Comparison of ENCODE assay signal across 18 mouse cellular contexts in the genomic region with DNA sequence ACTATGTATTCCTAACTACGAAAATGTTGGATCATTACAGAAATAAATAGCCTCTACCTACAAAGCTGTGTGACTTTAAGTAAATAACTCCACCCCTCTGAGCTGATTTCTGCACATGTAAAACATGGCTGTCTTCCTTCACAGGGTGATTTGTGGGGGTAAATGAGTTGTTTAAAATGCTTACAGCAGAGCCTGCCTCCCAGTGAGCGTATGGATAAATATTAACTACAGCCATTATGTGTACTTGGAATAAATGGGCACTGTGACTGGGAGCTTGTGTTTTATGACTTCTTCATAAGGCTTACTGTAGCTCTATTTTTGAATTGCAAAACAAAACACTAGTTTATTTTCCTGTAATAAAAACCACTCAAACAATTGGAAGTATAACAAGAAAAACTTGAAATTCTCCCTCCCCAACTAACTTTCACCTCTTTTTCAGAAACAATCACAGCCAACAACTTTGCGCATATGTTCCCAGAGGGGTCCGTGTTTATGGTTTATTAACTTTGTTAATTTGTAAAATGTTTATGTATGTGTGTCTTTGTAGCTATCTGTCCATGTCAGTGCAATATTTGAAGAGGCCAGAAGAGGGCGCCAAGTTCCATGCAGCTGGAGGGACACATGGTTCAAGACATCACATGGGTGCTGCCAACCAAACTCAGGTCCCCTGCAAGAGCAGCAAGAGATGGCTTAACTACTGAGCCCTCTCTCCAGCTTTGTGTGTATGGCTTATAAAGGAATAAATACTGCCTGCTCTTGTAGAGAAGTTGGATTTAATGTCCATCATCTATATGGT.
A peak's percentile ranks its signal among the peaks of the same experiment; 100 is the strongest.
DNase-seq lines count a peak whose midpoint lies in the region; ATAC-seq and TF ChIP-seq lines count a peak whose summit lies in the region.
"Had no signal": no experiment of that assay in that cellular context is flagged by ENCODE, and none has a peak within 500 bp of the region (broad histone marks: within the 10 kb centered on the region; RNA-seq: fewer than 3 reads in every experiment).

No protein-coding gene starts in this region.

- peaks cover 11% of the 10 kb centered on the region for H3K9me3 ChIP-seq in heart, embryonic 12.5 days (replicated peaks)
- H3K9me3 ChIP-seq in kidney, postnatal 0 days (replicated peaks; ENCODE audit: low read length): peaks cover 3% of the 10 kb centered on the region; the same call in 1 of the 2 replicates
- H3K9me3 ChIP-seq in intestine, embryonic 16.5 days (ENCODE audit: control insufficient read depth, low read length): peaks cover 3% of the 10 kb centered on the region; the same call in 1 of the 2 replicates
- H3K9me3 ChIP-seq in forebrain, embryonic 15.5 days: no peaks in the 10 kb centered on the region
- H3K9me3 ChIP-seq: limb, embryonic 10.5 days had no signal

- TF ChIP-seq CTCF in heart, adult 2 months (IDR thresholded peaks at IDR 0.05): peak; percentile 43
- TF ChIP-seq CTCF in left cerebral cortex, adult 2 months (IDR thresholded peaks at IDR 0.05): peak; percentile 35
- TF ChIP-seq CTCF in kidney, postnatal 0 days (IDR thresholded peaks at IDR 0.05; ENCODE audit: low read depth): peak; percentile 51

- intact Hi-C loops in heart, adult 2 months (cut with DNase I): no loop called here
- intact Hi-C loops in left cerebral cortex, adult 2 months (cut with DNase I): no loop called here

- no peak for ATAC-seq in heart, embryonic 12.5 days (ENCODE audit: insufficient number of reproducible peaks, low FRiP score)
- no peak for ATAC-seq in kidney, postnatal 0 days (replicated peaks; ENCODE audit: low FRiP score, low read depth)
- ATAC-seq in intestine, embryonic 16.5 days: no peak
- no peak for ATAC-seq in forebrain, embryonic 15.5 days (replicated peaks)

- H3K79me2 ChIP-seq in heart, adult 2 months (replicated peaks; ENCODE audit: control insufficient read depth, insufficient read depth, low read length): no peaks in the 10 kb centered on the region

- no peak overlapping the region for H3K27ac ChIP-seq in heart, adult 2 months
- no peak overlapping the region for H3K27ac ChIP-seq in heart, embryonic 12.5 days (ENCODE audit: poor library complexity, severe bottlenecking)
- H3K27ac ChIP-seq in left cerebral cortex, adult 2 months: no peak overlapping the region
- H3K27ac ChIP-seq in kidney, postnatal 0 days: no peak overlapping the region; the same call in 1 of the 2 replicates
- no peak overlapping the region for H3K27ac ChIP-seq in intestine, embryonic 16.5 days (ENCODE audit: low read length)
- H3K27ac ChIP-seq in forebrain, embryonic 15.5 days (replicated peaks): no peak overlapping the region
- H3K27ac ChIP-seq: hindbrain, embryonic 10.5 days; limb, embryonic 10.5 days; macrophage had no signal

- 85% methylated on average over 5 of the region's 5 CpGs for WGBS in heart, adult 2 months
- 78% methylated on average over 5 of the region's 5 CpGs for WGBS in heart, embryonic 12.5 days
- WGBS in kidney, postnatal 0 days: 69% methylated on average over 5 of the region's 5 CpGs
- 73% methylated on average over 5 of the region's 5 CpGs for WGBS in intestine, embryonic 16.5 days
- 83% methylated on average over 5 of the region's 5 CpGs for WGBS in forebrain, embryonic 15.5 days

- H3K4me3 ChIP-seq in heart, adult 2 months: no peak overlapping the region
- H3K4me3 ChIP-seq in heart, embryonic 12.5 days: no peak overlapping the region
- H3K4me3 ChIP-seq in left cerebral cortex, adult 2 months: no peak overlapping the region
- H3K4me3 ChIP-seq in kidney, postnatal 0 days (replicated peaks; ENCODE audit: low read depth, low read length): no peak overlapping the region
- no peak overlapping the region for H3K4me3 ChIP-seq in intestine, embryonic 16.5 days (ENCODE audit: low read length)
- no peak overlapping the region for H3K4me3 ChIP-seq in forebrain, embryonic 15.5 days
- H3K4me3 ChIP-seq: hindbrain, embryonic 10.5 days; limb, embryonic 10.5 days had no signal

- no peak for TF ChIP-seq POLR2A in heart, adult 2 months (IDR thresholded peaks at IDR 0.05; ENCODE audit: insufficient read depth, low read depth, low read length)

- H3K9ac ChIP-seq in heart, adult 2 months (ENCODE audit: low read depth, low read length): no peak overlapping the region
- no peak overlapping the region for H3K9ac ChIP-seq in heart, embryonic 12.5 days
- H3K9ac ChIP-seq in kidney, postnatal 0 days (ENCODE audit: low read depth, low read length): no peak overlapping the region
- no peak overlapping the region for H3K9ac ChIP-seq in intestine, embryonic 16.5 days (ENCODE audit: low read depth, low read length)
- no peak overlapping the region for H3K9ac ChIP-seq in forebrain, embryonic 15.5 days (replicated peaks)

- TF ChIP-seq EP300 in heart, adult 2 months (IDR thresholded peaks at IDR 0.05; ENCODE audit: insufficient read depth, low read depth, low read length): no peak

- no peaks in the 10 kb centered on the region for H3K36me3 ChIP-seq in heart, adult 2 months (ENCODE audit: control insufficient read depth, insufficient read depth, low read length)
- no peaks in the 10 kb centered on the region for H3K36me3 ChIP-seq in heart, embryonic 12.5 days
- H3K36me3 ChIP-seq in kidney, postnatal 0 days (ENCODE audit: insufficient read depth, low read length): no peaks in the 10 kb centered on the region
- no peaks in the 10 kb centered on the region for H3K36me3 ChIP-seq in intestine, embryonic 16.5 days (ENCODE audit: control insufficient read depth, insufficient read depth, low read length)
- H3K36me3 ChIP-seq in forebrain, embryonic 15.5 days: no peaks in the 10 kb centered on the region
- H3K36me3 ChIP-seq: G1E; hindbrain, embryonic 10.5 days; limb, embryonic 10.5 days had no signal

- H3K4me2 ChIP-seq in heart, embryonic 12.5 days: no peak overlapping the region
- H3K4me2 ChIP-seq in kidney, postnatal 0 days (ENCODE audit: low read length): no peak overlapping the region
- H3K4me2 ChIP-seq in intestine, embryonic 16.5 days (ENCODE audit: low read depth, low read length): no peak overlapping the region
- H3K4me2 ChIP-seq in forebrain, embryonic 15.5 days (replicated peaks): no peak overlapping the region

- no peak for DNase-seq in heart, adult 2 months
- DNase-seq in left cerebral cortex, adult 2 months (ENCODE audit: extremely low spot score in 1 of 2, low spot score in 2 of 2): no peak
- DNase-seq in left cerebral cortex, adult 11 months (ENCODE audit: low spot score): no peak
- peak; percentile 47 for DNase-seq in ES-CJ7 (ENCODE audit: low read depth, low spot score)
- DNase-seq in kidney, postnatal 0 days (ENCODE audit: low spot score): peak; percentile 32
- DNase-seq: adrenal gland, postnatal 36 days; cerebellum, postnatal 36 days; lung, adult 18-20 months; midbrain, embryonic 14.5 days; right cerebral cortex, adult 18-20 months; spleen, adult 18-20 months had no signal

- no peaks in the 10 kb centered on the region for H3K4me1 ChIP-seq in heart, adult 2 months (ENCODE audit: control insufficient read depth, insufficient read depth, low read length)
- H3K4me1 ChIP-seq in heart, embryonic 12.5 days (replicated peaks): no peaks in the 10 kb centered on the region
- no peaks in the 10 kb centered on the region for H3K4me1 ChIP-seq in kidney, postnatal 0 days (replicated peaks; ENCODE audit: insufficient read depth, low read length)
- peaks cover 2% of the 10 kb centered on the region; the same call in 1 of the 2 replicates for H3K4me1 ChIP-seq in intestine, embryonic 16.5 days (ENCODE audit: control insufficient read depth, insufficient read depth, low read length)
- H3K4me1 ChIP-seq in forebrain, embryonic 15.5 days: 0 out of 2 replicates have a peak, but pooled peaks cover 4% of the 10 kb centered on the region

- H3K27me3 ChIP-seq in heart, adult 2 months (ENCODE audit: control insufficient read depth, insufficient read depth, low read length): no peaks in the 10 kb centered on the region
- H3K27me3 ChIP-seq in heart, embryonic 12.5 days (replicated peaks): no peaks in the 10 kb centered on the region
- H3K27me3 ChIP-seq in kidney, postnatal 0 days (ENCODE audit: insufficient read depth, low read length): no peaks in the 10 kb centered on the region
- H3K27me3 ChIP-seq in intestine, embryonic 16.5 days (replicated peaks; ENCODE audit: control insufficient read depth, insufficient read depth, low read length): no peaks in the 10 kb centered on the region
- H3K27me3 ChIP-seq in forebrain, embryonic 15.5 days: no peaks in the 10 kb centered on the region

Comparison
In these comparisons a context has a peak if more than half of its experiments do, and no peak if none do; other contexts are left out.
1. DNase-seq: peak in ES-CJ7 (single experiment) and kidney, postnatal 0 days (single experiment); none in heart, adult 2 months (0 of 2), left cerebral cortex, adult 2 months (0 of 2) and left cerebral cortex, adult 11 months (single experiment).
2. Peak in every context shown above with its lines, with median percentiles within 50 percentile points of each other: CTCF ChIP-seq.